Mouse (Mus musculus): ENCODE data around the gene Tmsb15l.
"Not testable (repeated sequence)": the region's sequence is repeated elsewhere in the genome, so short reads cannot be mapped to it uniquely, and the experiment has no call there.

Gene Tmsb15l

GRCm38 (mm10) chrX:136976424-136977084 lies at the start of gene Tmsb15l, which contains the start of gene Tmsb15b1:
Tmsb15l (minus strand) TSS chrX:136976869.
Tmsb15b1 (minus strand) TSS chrX:136976874.
- peak in 1 of 2 experiments; percentile 80 for DNase-seq (ENCODE audit: low spot score in 2 of 2)

GRCm38 (mm10) chrX:137019310-137019709 lies 42.6 kb upstream of the Tmsb15l start:
- peak in 1 of 2 experiments; percentile 71 for DNase-seq (ENCODE audit: low spot score in 2 of 2)

DNA sequence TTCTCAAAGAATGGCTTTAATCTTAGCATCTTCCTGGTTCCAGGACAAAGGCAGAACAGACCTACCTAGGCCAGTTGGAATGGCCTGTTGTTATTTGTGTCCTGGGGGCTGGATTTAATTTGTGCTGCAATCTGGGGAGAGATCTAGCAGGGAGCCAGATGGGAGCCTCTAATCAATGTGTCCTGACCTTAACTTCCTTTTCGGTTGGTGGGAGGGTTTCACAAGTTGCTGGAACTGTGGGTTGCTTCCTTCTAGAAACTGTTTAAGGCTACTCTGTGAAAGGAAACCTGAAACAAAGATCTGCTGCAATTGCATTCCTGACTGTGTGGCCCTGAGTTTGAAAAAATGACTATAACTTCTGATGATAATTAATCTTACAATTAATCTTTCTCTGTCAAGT lies 41.0 kb upstream of the Tmsb15l start:
- no peak for DNase-seq (ENCODE audit: low spot score in 2 of 2)

GRCm38 (mm10) chrX:137015099-137015709 lies 38.5 kb upstream of the Tmsb15l start:
- DNase-seq (ENCODE audit: low spot score in 2 of 2) = peak in 1 of 2 experiments; percentile 65

- DNase-seq (ENCODE audit: low spot score in 2 of 2) = no peak
Observed at GRCm38 (mm10) chrX:136996256-136996655, 19.6 kb upstream of the Tmsb15l start.

- DNase-seq (ENCODE audit: low spot score in 2 of 2) = no peak
Observed at GRCm38 (mm10) chrX:136993641-136994040, 17.0 kb upstream of the Tmsb15l start.

GRCm38 (mm10) chrX:136992978-136993547 lies 16.4 kb upstream of the Tmsb15l start, which contains the start of gene Zcchc18:
Zcchc18 (plus strand) TSS chrX:136993155.
- DNase-seq (ENCODE audit: low spot score in 2 of 2) = peak; percentile 69 to 82

DNA sequence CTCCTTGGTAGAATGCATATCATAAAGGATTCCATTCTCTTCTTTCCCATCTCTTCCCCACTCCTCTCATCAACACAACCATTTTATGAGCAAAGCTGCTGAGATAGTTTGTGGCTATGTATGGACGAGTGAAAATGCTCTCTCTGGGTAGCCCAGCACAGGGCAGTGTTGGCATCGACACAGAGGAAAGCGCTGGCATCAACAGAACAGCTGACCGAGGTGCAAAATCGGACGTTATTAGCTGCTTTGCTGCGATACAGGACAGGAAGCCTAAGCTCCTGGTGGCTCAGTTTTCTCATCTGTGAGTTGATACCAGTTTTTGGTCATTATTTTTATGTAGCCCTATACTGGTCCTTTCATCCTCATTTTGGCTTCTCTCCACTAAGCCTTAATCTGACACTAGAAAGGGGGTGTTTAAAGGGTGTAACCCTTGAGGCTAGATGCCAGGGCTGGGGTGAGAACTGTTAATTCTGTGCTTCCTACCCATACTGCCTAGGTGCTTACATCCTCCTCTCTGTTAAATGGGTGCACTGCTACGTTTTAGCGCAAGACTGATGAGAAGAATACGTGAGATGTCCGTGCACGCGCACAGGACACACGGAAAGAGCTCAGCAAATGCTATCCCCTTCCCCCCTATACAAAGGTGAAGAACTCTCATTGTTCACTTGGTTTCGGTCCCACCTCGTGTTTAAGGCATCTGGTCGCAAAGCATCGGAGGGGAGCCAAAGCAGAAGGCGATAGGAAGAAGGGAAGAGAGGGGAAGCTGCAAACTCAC lies 15.7 kb upstream of the Tmsb15l start:
- DNase-seq (ENCODE audit: low spot score in 2 of 2) = no peak

GRCm38 (mm10) chrX:136991274-136991673 lies 14.6 kb upstream of the Tmsb15l start:
- no peak for DNase-seq (ENCODE audit: low spot score in 2 of 2)

DNA sequence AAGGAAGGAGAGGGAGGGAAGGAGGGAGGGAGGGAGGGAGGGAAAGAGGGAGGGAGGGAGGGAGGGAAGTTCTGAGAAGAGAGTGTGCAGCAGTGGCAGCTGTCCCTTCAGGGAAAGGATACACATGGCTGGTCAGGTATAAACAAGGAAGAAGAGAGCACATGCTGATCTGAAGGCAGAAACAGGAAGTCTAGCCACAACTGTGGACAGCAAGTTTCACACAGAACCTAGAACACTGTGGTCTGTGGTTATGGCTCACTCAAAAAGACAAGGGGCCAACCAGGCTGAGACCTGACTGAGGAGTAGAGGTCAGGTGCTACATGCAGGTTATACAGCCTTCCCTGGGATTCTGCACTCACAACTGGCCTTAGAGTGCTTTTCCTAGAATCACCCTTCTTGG lies 9.4 kb upstream of the Tmsb15l start:
- no peak for DNase-seq (ENCODE audit: low spot score in 2 of 2)

GRCm38 (mm10) chrX:136978616-136979015 lies 1.9 kb upstream of the Tmsb15l start:
- no peak for DNase-seq (ENCODE audit: low spot score in 2 of 2)

- not testable (repeated sequence) for DNase-seq (ENCODE audit: low spot score in 2 of 2)
Observed at GRCm38 (mm10) chrX:136975397-136975796, 1.3 kb downstream of the Tmsb15l start, which contains the start of gene Tmsb15b2. Tmsb15b2 (minus strand) TSS chrX:136975497.

- no peak for DNase-seq (ENCODE audit: low spot score in 2 of 2)
Observed at GRCm38 (mm10) chrX:136959688-136960087, 17.0 kb downstream of the Tmsb15l start.

DNA sequence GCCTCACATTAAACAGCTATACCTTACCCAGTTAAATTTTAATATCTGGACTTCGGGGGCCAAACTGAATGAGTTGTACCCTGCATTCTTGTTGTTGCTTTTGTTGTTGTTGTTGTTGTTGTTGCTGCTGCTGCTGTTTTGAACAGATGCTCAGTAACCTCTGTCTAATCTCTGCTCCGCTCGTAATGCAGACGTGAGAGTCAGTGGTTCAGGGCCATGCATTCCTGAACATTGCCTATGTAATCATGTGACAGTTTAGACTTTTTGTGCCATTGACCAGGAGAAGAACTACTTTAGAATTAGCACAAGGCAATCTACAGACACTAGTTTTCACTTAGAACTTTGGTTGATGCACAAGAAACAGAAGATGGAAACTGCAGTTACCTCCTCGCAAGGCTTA lies 18.4 kb downstream of the Tmsb15l start:
- not testable (repeated sequence) for DNase-seq (ENCODE audit: low spot score in 2 of 2)

DNA sequence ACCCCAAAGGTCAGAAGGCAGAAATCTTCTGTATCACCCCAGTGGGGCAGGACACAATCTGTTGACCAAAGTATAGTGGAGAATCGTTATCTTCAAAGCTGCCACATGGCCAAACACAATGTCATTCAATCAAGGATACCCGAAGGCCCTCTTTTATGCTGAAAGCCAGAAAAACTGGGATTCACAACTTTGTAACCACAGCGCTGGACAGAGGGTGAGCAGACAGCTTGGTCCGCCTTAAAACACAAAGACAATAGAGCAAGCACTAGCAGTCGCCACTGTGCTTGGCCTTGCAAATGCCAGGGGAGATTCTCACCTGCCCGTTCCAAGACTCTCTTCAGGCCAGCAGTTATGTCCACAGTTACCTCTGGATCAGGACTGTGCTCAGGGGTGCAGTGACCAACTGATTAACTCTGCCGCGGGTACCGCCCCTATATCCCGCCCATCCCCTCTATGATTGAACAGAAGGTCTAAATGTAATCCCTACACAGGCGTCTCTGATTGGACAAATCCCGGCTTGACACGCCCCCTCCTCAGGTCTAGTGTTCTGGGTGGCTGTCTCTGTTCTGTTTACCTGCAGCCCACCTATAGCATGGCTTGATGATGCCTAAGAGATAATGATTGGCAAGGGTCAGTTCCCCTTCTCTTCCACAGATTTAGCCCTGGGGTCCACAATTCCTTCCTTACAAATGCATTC lies 18.9 kb downstream of the Tmsb15l start:
- peak; percentile 58 to 93 for DNase-seq (ENCODE audit: low spot score in 2 of 2)

- no peak for DNase-seq (ENCODE audit: low spot score in 2 of 2)
Observed at GRCm38 (mm10) chrX:136937985-136938384, 38.7 kb downstream of the Tmsb15l start.

DNA sequence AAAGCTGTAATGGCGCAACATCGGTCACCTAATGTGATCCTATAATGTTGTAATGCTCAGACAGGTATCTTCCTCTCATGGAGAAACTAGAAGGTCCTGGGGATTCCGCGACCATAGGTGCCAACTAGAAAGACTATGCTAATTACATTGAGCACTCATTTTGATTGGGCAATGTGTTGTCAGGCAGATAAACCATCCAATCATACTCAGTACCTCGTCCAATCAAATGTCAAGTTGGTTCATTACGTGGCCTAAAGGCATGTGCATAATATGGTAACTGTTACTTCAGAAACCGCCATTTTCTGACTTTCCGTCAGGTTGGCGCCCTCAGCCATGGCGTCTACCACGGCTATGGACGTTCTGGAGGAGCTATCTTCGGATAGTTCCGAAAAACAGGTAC lies 49.6 kb downstream of the Tmsb15l start, which contains the start of gene H2bfm:
Gene H2bfm, plus strand, starts transcription at position 295 of the 400 bp plus-strand sequence.
- DNase-seq (ENCODE audit: low spot score in 2 of 2) = no peak

GRCm38 (mm10) chrX:136925863-136926262 lies 50.8 kb downstream of the Tmsb15l start:
- DNase-seq (ENCODE audit: low spot score in 2 of 2) = no peak
